Mouse (Mus musculus) MEL (cell line): ENCODE results near the gene Nudt19. TPM values are rescaled to one million over a fixed set of nuclear protein-coding genes. Genes with fewer than 3 reads are reported as not detected.

Experiments
- DNase-seq: peaks from one replicate; pipeline ENCODE4 v3.0.0; 2011; ENCODE audit warnings: low read depth, low spot score
- H3K27ac ChIP-seq: 2 replicates; pipeline ENCODE4 v1.5.1; 2012; ENCODE audit warnings: low read depth, mild to moderate bottlenecking, control low read depth, low read length, moderate library complexity; ENCODE audit not compliant: control insufficient read depth
- H3K27me3 ChIP-seq, 2 experiments: fragments of 150-350 bp in 1 of 2; sonication (generic) in 1 of 2; 2 replicates each; pipeline ENCODE4 v1.6.1; 2012; ENCODE audit warnings: low read length in 2 of 2, mild to moderate bottlenecking in 2 of 2, improper control_type of control experiment in 1 of 2, moderate library complexity in 1 of 2; ENCODE audit not compliant: insufficient read depth in 2 of 2, control insufficient read depth in 1 of 2
- H3K36me3 ChIP-seq, 2 experiments: 2 replicates each; pipeline ENCODE4 v1.6.1; 2012 to 2014; ENCODE audit warnings: low read length in 2 of 2, improper control_type of control experiment in 1 of 2, inconsistent platforms in 1 of 2, mild to moderate bottlenecking in 1 of 2; ENCODE audit not compliant: insufficient read depth in 2 of 2, control insufficient read depth in 1 of 2
- H3K4me1 ChIP-seq, 2 experiments: fragments of 150-350 bp in 1 of 2; sonication (generic) in 1 of 2; 2 replicates each; pipeline ENCODE4 v1.6.1; 2012; ENCODE audit warnings: low read length in 2 of 2, improper control_type of control experiment in 1 of 2, mild to moderate bottlenecking in 1 of 2; ENCODE audit not compliant: insufficient read depth in 2 of 2, control insufficient read depth in 1 of 2
- H3K4me3 ChIP-seq, 2 experiments: fragments of 150-350 bp in 1 of 2; sonication (generic) in 1 of 2; 2 replicates each; pipeline ENCODE4 v1.5.1; 2012; ENCODE audit warnings: low read depth in 2 of 2, low read length in 2 of 2, mild to moderate bottlenecking in 2 of 2, moderate library complexity in 2 of 2, control low read depth in 1 of 2, improper control_type of control experiment in 1 of 2; ENCODE audit not compliant: control insufficient read depth in 1 of 2, insufficient read depth in 1 of 2
- H3K79me2 ChIP-seq: 2 replicates; pipeline ENCODE4 v1.6.1; 2012; ENCODE audit warnings: mild to moderate bottlenecking, low read length, moderate library complexity; ENCODE audit not compliant: control insufficient read depth, poor library complexity, insufficient read depth
- H3K9ac ChIP-seq: 2 replicates; pipeline ENCODE4 v1.6.1; 2012; ENCODE audit warnings: low read depth, mild to moderate bottlenecking, control low read depth, low read length, moderate library complexity; ENCODE audit not compliant: control insufficient read depth, poor library complexity, severe bottlenecking
- H3K9me3 ChIP-seq: fragments of 150-350 bp; sonication (generic); replicated peaks from 2 replicates; pipeline ENCODE4 v1.6.1; 2012; ENCODE audit warnings: mild to moderate bottlenecking, low read length, improper control_type of control experiment, moderate library complexity; ENCODE audit not compliant: insufficient read depth
- BHLHE40 ChIP-seq: IDR thresholded peaks from 2 replicates; pipeline ENCODE4 v1.6.1; 2012; ENCODE audit warnings: low read depth, mild to moderate bottlenecking, inconsistent platforms, low read length, improper control_type of control experiment, borderline replicate concordance
- CHD1 ChIP-seq: IDR thresholded peaks from 2 replicates; pipeline ENCODE4 v1.6.1; 2012; ENCODE audit warnings: low read depth, mild to moderate bottlenecking, inconsistent platforms, low read length, improper control_type of control experiment
- CHD2 ChIP-seq: IDR thresholded peaks from 2 replicates; pipeline ENCODE4 v1.6.1; 2011; ENCODE audit warnings: low read length, improper control_type of control experiment
- CTCF ChIP-seq, 3 experiments: IDR thresholded peaks in 2 of 3; conservative IDR thresholded peaks in 1 of 3; 2 replicates each; pipeline ENCODE4 v1.5.1; 2011 to 2012; ENCODE audit warnings: low read length in 3 of 3, low read depth in 2 of 3, mild to moderate bottlenecking in 2 of 3, improper control_type of control experiment in 1 of 3, inconsistent platforms in 1 of 3, mixed read lengths in 1 of 3, moderate library complexity in 1 of 3; ENCODE audit not compliant: control insufficient read depth in 1 of 3, insufficient read depth in 1 of 3, poor library complexity in 1 of 3, severe bottlenecking in 1 of 3
- E2F4 ChIP-seq: IDR thresholded peaks from 2 replicates; pipeline ENCODE4 v1.6.1; 2011; ENCODE audit warnings: low read depth, low read length, improper control_type of control experiment, borderline replicate concordance
- ELF1 ChIP-seq: IDR thresholded peaks from 2 replicates; pipeline ENCODE4 v1.6.1; 2014; ENCODE audit warnings: low read depth, mild to moderate bottlenecking, inconsistent platforms, low read length, improper control_type of control experiment, moderate library complexity
- EP300 ChIP-seq, 2 experiments: IDR thresholded peaks; 2 replicates each; pipeline ENCODE4 v1.6.1; 2011; ENCODE audit warnings: improper control_type of control experiment in 2 of 2, low read length in 2 of 2, low read depth in 1 of 2, mild to moderate bottlenecking in 1 of 2
- ETS1 ChIP-seq: IDR thresholded peaks from 2 replicates; pipeline ENCODE4 v1.6.1; 2012; ENCODE audit warnings: low read depth, mild to moderate bottlenecking, inconsistent platforms, low read length, improper control_type of control experiment, moderate library complexity
- GABPA ChIP-seq: IDR thresholded peaks from 2 replicates; pipeline ENCODE4 v1.6.1; 2012; ENCODE audit warnings: low read depth, mild to moderate bottlenecking, inconsistent platforms, low read length, improper control_type of control experiment, moderate library complexity
- GATA1 ChIP-seq: IDR thresholded peaks from 2 replicates; pipeline ENCODE4 v1.6.1; 2011; ENCODE audit warnings: low read depth, low read length, improper control_type of control experiment
- HCFC1 ChIP-seq: IDR thresholded peaks from 2 replicates; pipeline ENCODE4 v1.6.1; 2012; ENCODE audit warnings: low read depth, mild to moderate bottlenecking, inconsistent platforms, low read length, improper control_type of control experiment, moderate library complexity
- JUND ChIP-seq: IDR thresholded peaks from 2 replicates; pipeline ENCODE4 v1.6.1; 2011; ENCODE audit warnings: low read depth, mild to moderate bottlenecking, improper control_type of control experiment, low read length
- KAT2A ChIP-seq: conservative IDR thresholded peaks from 2 replicates; pipeline ENCODE4 v1.6.1; 2012; ENCODE audit warnings: low read depth, low read length, improper control_type of control experiment, inconsistent platforms
- MAFK ChIP-seq: IDR thresholded peaks from 2 replicates; pipeline ENCODE4 v1.6.1; 2011; ENCODE audit warnings: low read depth, mild to moderate bottlenecking, low read length, improper control_type of control experiment, borderline replicate concordance
- MAX ChIP-seq: IDR thresholded peaks from 2 replicates; pipeline ENCODE4 v1.6.1; 2011; ENCODE audit warnings: low read length, improper control_type of control experiment
- MAZ ChIP-seq: IDR thresholded peaks from 2 replicates; pipeline ENCODE4 v1.6.1; 2012; ENCODE audit warnings: low read depth, mild to moderate bottlenecking, inconsistent platforms, low read length, improper control_type of control experiment
- MEF2A ChIP-seq: IDR thresholded peaks from 2 replicates; pipeline ENCODE4 v1.6.1; 2014; ENCODE audit warnings: low read depth, mild to moderate bottlenecking, inconsistent platforms, low read length, improper control_type of control experiment; ENCODE audit not compliant: poor library complexity, insufficient replicate concordance, severe bottlenecking; ENCODE audit errors: extremely low read depth
- MXI1 ChIP-seq: IDR thresholded peaks from 2 replicates; pipeline ENCODE4 v1.6.1; 2011; ENCODE audit warnings: mild to moderate bottlenecking, low read depth, low read length, improper control_type of control experiment
- MYB ChIP-seq: IDR thresholded peaks from 2 replicates; pipeline ENCODE4 v1.6.1; 2011; ENCODE audit warnings: mild to moderate bottlenecking, low read depth, low read length, improper control_type of control experiment
- MYC ChIP-seq: IDR thresholded peaks from 2 replicates; pipeline ENCODE4 v1.6.1; 2011; ENCODE audit warnings: low read depth, mild to moderate bottlenecking, low read length, improper control_type of control experiment, moderate library complexity
- NRF1 ChIP-seq: IDR thresholded peaks from 2 replicates; pipeline ENCODE4 v1.6.1; 2014; ENCODE audit warnings: low read depth, mild to moderate bottlenecking, inconsistent platforms, low read length, improper control_type of control experiment, moderate library complexity; ENCODE audit not compliant: poor library complexity, insufficient read depth, severe bottlenecking
- POLR2A ChIP-seq, 2 experiments: IDR thresholded peaks; 2 replicates each; pipeline ENCODE4 v1.6.1; 2011 to 2012; ENCODE audit warnings: low read length in 2 of 2, mild to moderate bottlenecking in 2 of 2, control low read depth in 1 of 2, improper control_type of control experiment in 1 of 2, low read depth in 1 of 2, moderate library complexity in 1 of 2; ENCODE audit not compliant: control insufficient read depth in 1 of 2, insufficient read depth in 1 of 2, poor library complexity in 1 of 2
- POLR2AphosphoS2 ChIP-seq: IDR thresholded peaks from 2 replicates; pipeline ENCODE4 v1.6.1; 2011; ENCODE audit warnings: low read length, improper control_type of control experiment
- POLR2AphosphoS5 ChIP-seq: IDR thresholded peaks from 2 replicates; pipeline ENCODE4 v1.6.1; 2012; ENCODE audit warnings: low read depth, borderline replicate concordance, mild to moderate bottlenecking, inconsistent platforms, low read length, moderate library complexity, mixed read lengths
- RAD21 ChIP-seq: IDR thresholded peaks from 2 replicates; pipeline ENCODE4 v1.6.1; 2011; ENCODE audit warnings: mild to moderate bottlenecking, low read depth, low read length, improper control_type of control experiment
- RCOR1 ChIP-seq: IDR thresholded peaks from 2 replicates; pipeline ENCODE4 v1.6.1; 2012; ENCODE audit warnings: low read depth, mild to moderate bottlenecking, inconsistent platforms, low read length, improper control_type of control experiment
- SIN3A ChIP-seq: IDR thresholded peaks from 2 replicates; pipeline ENCODE4 v1.6.1; 2012; ENCODE audit warnings: low read length, improper control_type of control experiment, inconsistent platforms
- SMC3 ChIP-seq: IDR thresholded peaks from 2 replicates; pipeline ENCODE4 v1.6.1; 2011; ENCODE audit warnings: low read depth, low read length, improper control_type of control experiment
- TAL1 ChIP-seq: IDR thresholded peaks from 2 replicates; pipeline ENCODE4 v1.6.1; 2012; ENCODE audit warnings: mild to moderate bottlenecking, inconsistent platforms, low read length, moderate library complexity, mixed read lengths
- TBP ChIP-seq: IDR thresholded peaks from 2 replicates; pipeline ENCODE4 v1.8.0; 2011; ENCODE audit warnings: low read depth, low read length, improper control_type of control experiment
- TCF12 ChIP-seq: IDR thresholded peaks from 2 replicates; pipeline ENCODE4 v1.6.1; 2014; ENCODE audit warnings: low read depth, mild to moderate bottlenecking, inconsistent platforms, low read length, improper control_type of control experiment, moderate library complexity
- UBTF ChIP-seq: IDR thresholded peaks from 2 replicates; pipeline ENCODE4 v1.6.1; 2012; ENCODE audit warnings: low read depth, mild to moderate bottlenecking, inconsistent platforms, low read length, improper control_type of control experiment, moderate library complexity, borderline replicate concordance; ENCODE audit not compliant: insufficient read depth
- USF1 ChIP-seq: IDR thresholded peaks from 2 replicates; pipeline ENCODE4 v1.6.1; 2014; ENCODE audit warnings: low read depth, mild to moderate bottlenecking, inconsistent platforms, low read length, improper control_type of control experiment, moderate library complexity
- USF2 ChIP-seq, 2 experiments: IDR thresholded peaks; 2 replicates each; pipeline ENCODE4 v1.6.1; 2011 to 2012; ENCODE audit warnings: improper control_type of control experiment in 2 of 2, low read length in 2 of 2, borderline replicate concordance in 1 of 2, inconsistent platforms in 1 of 2, low read depth in 1 of 2, mild to moderate bottlenecking in 1 of 2; ENCODE audit not compliant: insufficient read depth in 1 of 2
- ZC3H11A ChIP-seq: IDR thresholded peaks from 2 replicates; pipeline ENCODE4 v1.6.1; 2012; ENCODE audit warnings: low read depth, mild to moderate bottlenecking, inconsistent platforms, low read length, improper control_type of control experiment
- ZKSCAN1 ChIP-seq: IDR thresholded peaks from 2 replicates; pipeline ENCODE4 v1.6.1; 2012; ENCODE audit warnings: low read depth, mild to moderate bottlenecking, inconsistent platforms, low read length, improper control_type of control experiment, moderate library complexity
- ZMIZ1 ChIP-seq: IDR thresholded peaks from 2 replicates; pipeline ENCODE4 v1.6.1; 2012; ENCODE audit warnings: low read depth, mild to moderate bottlenecking, inconsistent platforms, low read length, improper control_type of control experiment, moderate library complexity
- polyA plus RNA-seq, 2 experiments: library from polyadenylated mRNA; stranded (reverse) in 1 of 2; unstranded in 1 of 2; fragments of >175 nt in 1 of 2; fragments of >200 nt in 1 of 2; gene quantifications; 2 replicates each; pipeline versions ENCODE4 v1.2.1 to v1.2.4; 2012; ENCODE audit warnings: low replicate concordance in 2 of 2, low read depth in 1 of 2; ENCODE audit not compliant: insufficient read length in 2 of 2, insufficient read depth in 1 of 2, missing spikeins in 1 of 2
- total RNA-seq: library from RNA; depleted of rRNA; stranded (reverse); fragments of 300-350 nt; gene quantifications from 2 replicates; pipeline ENCODE4 v1.2.3, GENCODE M21; 2012

The Nudt19 gene
- total and polyA plus RNA-seq, 3 experiments: 67.6 to 631 (median 89.1) TPM

GRCm38 (mm10) chr7:35579849-35580248 lies 23.7 kb upstream of the Nudt19 start:
- H3K27me3 ChIP-seq: peaks cover 2% of the 10 kb centered on the region in 2 experiments; a peak in 1 of 4 replicates
- H3K4me1 ChIP-seq: no peaks in the 10 kb centered on the region
- no peaks in the 10 kb centered on the region; a peak in 1 of 4 replicates for H3K36me3 ChIP-seq
- H3K79me2 ChIP-seq: no peaks in the 10 kb centered on the region
- H3K9me3 ChIP-seq: no peaks in the 10 kb centered on the region
- H3K4me3 ChIP-seq: no peak overlapping the region
- no peak overlapping the region for H3K9ac ChIP-seq
- peak; percentile 88 for DNase-seq
- no peak overlapping the region for H3K27ac ChIP-seq
- TF ChIP-seq MAX (no peak), TAL1 (no peak), MAFK (no peak), MYC (0 out of 2 replicates have a peak, but pooled peaks have one; percentile 31), CTCF (IDR thresholded peaks at IDR 0.05 in 2 of 3, conservative IDR thresholded peaks at IDR 0.05 in 1 of 3; ENCODE audit: control insufficient read depth in 1 of 3, insufficient read depth in 1 of 3, low read depth in 2 of 3, low read length in 3 of 3, poor library complexity in 1 of 3, severe bottlenecking in 1 of 3) (peak; percentile 86 to 94 (median 92)), SIN3A (0 out of 2 replicates have a peak, but pooled peaks have one; percentile 29), ZMIZ1 (no peak), MXI1 (no peak), ETS1 (no peak), JUND (no peak), GABPA (no peak), RAD21 (peak; percentile 72), POLR2AphosphoS5 (no peak), KAT2A (no peak), MAZ (no peak), RCOR1 (0 out of 2 replicates have a peak, but pooled peaks have one; percentile 7), TCF12 (no peak), NRF1 (no peak), SMC3 (peak; percentile 82), TBP (no peak), GATA1 (0 out of 2 replicates have a peak, but pooled peaks have one; percentile 14), EP300 (IDR thresholded peaks at IDR 0.05; ENCODE audit: low read depth in 1 of 2, low read length in 2 of 2) (0 out of 4 replicates have a peak, but pooled peaks of 1 of the 2 experiments have one; percentile 21), CHD1 (no peak), ELF1 (no peak), HCFC1 (0 out of 2 replicates have a peak, but pooled peaks have one; percentile 33), MYB (no peak), CHD2 (no peak), MEF2A (no peak), POLR2A (IDR thresholded peaks at IDR 0.05; ENCODE audit: control insufficient read depth in 1 of 2, insufficient read depth in 1 of 2, low read depth in 1 of 2, low read length in 2 of 2, poor library complexity in 1 of 2) (no peak), ZKSCAN1 (no peak), UBTF (no peak), USF1 (no peak), BHLHE40 (no peak), E2F4 (no peak), POLR2AphosphoS2 (no peak), USF2 (IDR thresholded peaks at IDR 0.05; ENCODE audit: borderline replicate concordance in 1 of 2, insufficient read depth in 1 of 2, low read depth in 1 of 2, low read length in 2 of 2) (no peak), ZC3H11A (peak; percentile 69)
